Mouse (Mus musculus) midbrain, embryonic 14.5 days (tissue): ENCODE results near the gene Eprs. TPM values are rescaled to one million over a fixed set of nuclear protein-coding genes. Genes with fewer than 3 reads are reported as not detected.
A peak's percentile ranks its signal among the peaks of the same experiment; 100 is the strongest.

Experiments used
- ATAC-seq: fragments of 200-750 bp; cut with Nextera tagmentation; 2 replicates; pipeline ENCODE4 v1.8.0; 2017; ENCODE audit warnings: moderate number of reproducible peaks, moderate library complexity; ENCODE audit not compliant: low FRiP score, low TSS enrichment
- DNase-seq: peaks from one replicate; pipeline ENCODE4 v3.0.0-alpha.2; 2015
- H3K27ac ChIP-seq: fragments of 300-500 bp; sonication (generic); replicated peaks from 2 replicates; pipeline ENCODE4 v1.5.1; 2014; ENCODE audit warnings: mild to moderate bottlenecking, low read depth, low read length, moderate library complexity
- H3K27me3 ChIP-seq: fragments of 300-500 bp; sonication (generic); 2 replicates; pipeline ENCODE4 v1.6.1; 2014; ENCODE audit warnings: low read length, control low read depth, mixed read lengths; ENCODE audit not compliant: control insufficient read depth, insufficient read depth
- H3K36me3 ChIP-seq: fragments of 300-500 bp; sonication (generic); 2 replicates; pipeline ENCODE4 v1.6.1; 2014; ENCODE audit warnings: low read length, control low read depth; ENCODE audit not compliant: control insufficient read depth, insufficient read depth
- H3K4me1 ChIP-seq: fragments of 300-500 bp; sonication (generic); 2 replicates; pipeline ENCODE4 v1.6.1; 2014; ENCODE audit warnings: mild to moderate bottlenecking, antibody characterized with exemption, low read length, control low read depth; ENCODE audit not compliant: control insufficient read depth, insufficient read depth
- H3K4me2 ChIP-seq: fragments of 300-500 bp; sonication (generic); 2 replicates; pipeline ENCODE4 v1.6.1; 2014; ENCODE audit warnings: mild to moderate bottlenecking, low read length, moderate library complexity
- H3K4me3 ChIP-seq: fragments of 300-500 bp; sonication (generic); replicated peaks from 2 replicates; pipeline ENCODE4 v1.5.1; 2014; ENCODE audit warnings: low read depth, low read length
- H3K9ac ChIP-seq: fragments of 300-500 bp; sonication (generic); replicated peaks from 2 replicates; pipeline ENCODE4 v1.6.1; 2014; ENCODE audit warnings: mild to moderate bottlenecking, low read length, moderate library complexity
- H3K9me3 ChIP-seq: fragments of 300-500 bp; sonication (generic); 2 replicates; pipeline ENCODE4 v1.6.1; 2016; ENCODE audit warnings: low read length, control low read depth, mixed read lengths; ENCODE audit not compliant: control insufficient read depth
- WGBS: fragments of 180-500 bp; shearing (Covaris S2); extraction: QIAGEN DNeasy Blood & Tissue Kit; methylation state at CpG from one replicate; pipeline ENCODE4 v1.1.7; 2014; 5-methylcytosine and 5-hydroxymethylcytosine counted together
- polyA plus RNA-seq: library from polyadenylated mRNA; unstranded; fragments of >200 nt; fragmentation: Nextera tagmentation; extraction: Ambion mirVana; gene quantifications from 2 replicates; pipeline ENCODE4 v1.2.1, GENCODE M21; 2014

Eprs gene
- polyA plus RNA-seq, 1 experiment from 2014 or later = 150 TPM

GRCm38 (mm10) chr1:185449727-185450126 lies 86.9 kb downstream of the Eprs start:
- WGBS = 75% methylated on average over 2 of the region's 2 CpGs
- H3K27me3 ChIP-seq = no peaks in the 10 kb centered on the region
- H3K36me3 ChIP-seq = no peaks in the 10 kb centered on the region

GRCm38 (mm10) chr1:185451077-185451476 lies 88.2 kb downstream of the Eprs start:
- Histone ChIP-seq H3K4me2 (no peak overlapping the region), H3K4me1 (0 out of 2 replicates have a peak, but pooled peaks cover 4% of the 10 kb centered on the region), H3K9ac (no peak overlapping the region), H3K27me3 (0 out of 2 replicates have a peak, but pooled peaks cover 3% of the 10 kb centered on the region), H3K36me3 (no peaks in the 10 kb centered on the region), H3K9me3 (no peaks in the 10 kb centered on the region), H3K27ac (no peak overlapping the region), H3K4me3 (no peak overlapping the region)
- ATAC-seq = no peak
- DNase-seq = no peak
- WGBS = 88% methylated on average over 8 of the region's 8 CpGs

More at GRCm38 (mm10) chr1:185449727-185450126, 86.9 kb downstream of the Eprs start:
- Histone ChIP-seq H3K9ac (no peak overlapping the region), H3K4me3 (no peak overlapping the region), H3K9me3 (no peaks in the 10 kb centered on the region), H3K4me2 (no peak overlapping the region), H3K4me1 (no peaks in the 10 kb centered on the region), H3K27ac (no peak overlapping the region)
- DNase-seq (no peak), ATAC-seq (no peak)

- Histone ChIP-seq H3K9ac (no peak overlapping the region), H3K9me3 (no peaks in the 10 kb centered on the region), H3K27me3 (peaks cover 6% of the 10 kb centered on the region), H3K4me3 (no peak overlapping the region), H3K4me2 (no peak overlapping the region), H3K27ac (no peak overlapping the region), H3K36me3 (no peaks in the 10 kb centered on the region), H3K4me1 (0 out of 2 replicates have a peak, but pooled peaks cover 4% of the 10 kb centered on the region)
- no peak for DNase-seq
- 96% methylated on average over 3 of the region's 3 CpGs for WGBS
- no peak for ATAC-seq
Measured at GRCm38 (mm10) chr1:185451495-185451894, 88.7 kb downstream of the Eprs start.

- Histone ChIP-seq H3K9ac (no peak overlapping the region), H3K27ac (no peak overlapping the region), H3K36me3 (no peaks in the 10 kb centered on the region), H3K4me1 (0 out of 2 replicates have a peak, but pooled peaks cover 4% of the 10 kb centered on the region), H3K4me3 (no peak overlapping the region), H3K9me3 (no peaks in the 10 kb centered on the region), H3K4me2 (no peak overlapping the region), H3K27me3 (peaks cover 12% of the 10 kb centered on the region)
- ATAC-seq = no peak
- no peak for DNase-seq
- 90% methylated on average over 6 of the region's 6 CpGs for WGBS
Measured at GRCm38 (mm10) chr1:185452461-185452860, 89.6 kb downstream of the Eprs start.

- H3K9ac ChIP-seq = 0 out of 2 replicates have a peak overlapping the region, but pooled peaks have one; percentile 71
- H3K9me3 ChIP-seq = no peaks in the 10 kb centered on the region
- no peak overlapping the region for H3K27ac ChIP-seq
- no peak for DNase-seq
- H3K4me3 ChIP-seq = peak overlapping the region; percentile 59
- 35% methylated on average over 4 of the region's 4 CpGs for WGBS
- peak overlapping the region; percentile 95 for H3K4me2 ChIP-seq
- H3K4me1 ChIP-seq = 0 out of 2 replicates have a peak, but pooled peaks cover 4% of the 10 kb centered on the region
- peaks cover 13% of the 10 kb centered on the region for H3K27me3 ChIP-seq
- ATAC-seq = no peak
- no peaks in the 10 kb centered on the region for H3K36me3 ChIP-seq
Measured at GRCm38 (mm10) chr1:185454144-185454543, 91.3 kb downstream of the Eprs start.

- Histone ChIP-seq H3K9me3 (no peaks in the 10 kb centered on the region), H3K4me3 (peak within 1 kb of the TSS; percentile 59), H3K4me1 (0 out of 2 replicates have a peak, but pooled peaks cover 4% of the 10 kb centered on the region), H3K36me3 (no peaks in the 10 kb centered on the region), H3K27ac (0 out of 2 replicates have a peak within 1 kb of the TSS, but pooled peaks have one; percentile 26), H3K27me3 (peaks cover 13% of the 10 kb centered on the region), H3K4me2 (peak within 1 kb of the TSS; percentile 95), H3K9ac (peak within 1 kb of the TSS; percentile 71)
- DNase-seq (peak; percentile 79), ATAC-seq (peak; percentile 75)
- 3% methylated on average over 18 of the region's 18 CpGs for WGBS
Measured at GRCm38 (mm10) chr1:185454575-185454954, 91.7 kb downstream of the Eprs start, which contains the start of gene Slc30a10. Gene Slc30a10, plus strand, starts transcription at chr1:185454848.

GRCm38 (mm10) chr1:185454955-185455701 lies 92.3 kb downstream of the Eprs start:
- peak overlapping the region; percentile 95 for H3K4me2 ChIP-seq
- H3K9ac ChIP-seq = peak overlapping the region; percentile 71
- no peaks in the 10 kb centered on the region for H3K9me3 ChIP-seq
- DNase-seq (peak; percentile 72), ATAC-seq (peak; percentile 63)
- H3K27me3 ChIP-seq = peaks cover 13% of the 10 kb centered on the region
- 0 out of 2 replicates have a peak overlapping the region, but pooled peaks have one; percentile 26 for H3K27ac ChIP-seq
- H3K4me1 ChIP-seq = 0 out of 2 replicates have a peak, but pooled peaks cover 4% of the 10 kb centered on the region
- no peaks in the 10 kb centered on the region for H3K36me3 ChIP-seq
- under 1% methylated on average over 70 of the region's 71 CpGs for WGBS
- H3K4me3 ChIP-seq = peak overlapping the region; percentile 59

- Histone ChIP-seq H3K4me1 (0 out of 2 replicates have a peak, but pooled peaks cover 4% of the 10 kb centered on the region), H3K4me2 (peak overlapping the region; percentile 95), H3K27ac (no peak overlapping the region), H3K36me3 (no peaks in the 10 kb centered on the region), H3K9ac (no peak overlapping the region), H3K4me3 (no peak overlapping the region), H3K9me3 (no peaks in the 10 kb centered on the region), H3K27me3 (peaks cover 13% of the 10 kb centered on the region)
- no peak for ATAC-seq
- WGBS = 87% methylated on average over 9 of the region's 9 CpGs
- no peak for DNase-seq
Measured at GRCm38 (mm10) chr1:185456327-185456726, 93.5 kb downstream of the Eprs start.
